Mouse (Mus musculus) lung, embryonic 14.5 days (tissue): Measurements from ENCODE around the gene Hoxd1. TPM values are rescaled to one million over a fixed set of nuclear protein-coding genes. Genes with fewer than 3 reads are reported as not detected.

Source experiments
- ATAC-seq: fragments of 200-750 bp; cut with Nextera tagmentation; 2 replicates; pipeline ENCODE4 v1.8.0; 2017; ENCODE audit warnings: mild to moderate bottlenecking, moderate TSS enrichment, moderate library complexity; ENCODE audit not compliant: insufficient read depth
- DNase-seq: peaks from one replicate; pipeline ENCODE4 v3.0.0-alpha.2; 2015
- H3K27ac ChIP-seq: fragments of 300-500 bp; sonication (generic); 2 replicates; pipeline ENCODE4 v1.5.1; 2014; ENCODE audit warnings: low read depth, mild to moderate bottlenecking, moderate library complexity
- H3K27me3 ChIP-seq: fragments of 300-500 bp; sonication (generic); 2 replicates; pipeline ENCODE4 v1.6.1; 2014; ENCODE audit warnings: low read length, control low read depth; ENCODE audit not compliant: insufficient read depth
- H3K36me3 ChIP-seq: fragments of 300-500 bp; sonication (generic); 2 replicates; pipeline ENCODE4 v1.6.1; 2014; ENCODE audit warnings: control low read depth; ENCODE audit not compliant: insufficient read depth
- H3K4me1 ChIP-seq: fragments of 300-500 bp; sonication (generic); 2 replicates; pipeline ENCODE4 v1.6.1; 2014; ENCODE audit warnings: antibody characterized with exemption, control low read depth; ENCODE audit not compliant: insufficient read depth
- H3K4me2 ChIP-seq: fragments of 300-500 bp; sonication (generic); 2 replicates; pipeline ENCODE4 v1.6.1; 2014; ENCODE audit warnings: mild to moderate bottlenecking
- H3K4me3 ChIP-seq: fragments of 300-500 bp; sonication (generic); 2 replicates; pipeline ENCODE4 v1.5.1; 2014; ENCODE audit warnings: low read depth, low read length
- H3K9ac ChIP-seq: fragments of 300-500 bp; sonication (generic); 2 replicates; pipeline ENCODE4 v1.6.1; 2014
- H3K9me3 ChIP-seq: fragments of 300-500 bp; sonication (generic); 2 replicates; pipeline ENCODE4 v1.6.1; 2016; ENCODE audit warnings: low read depth, low read length, control low read depth
- CTCF ChIP-seq: IDR thresholded peaks from 2 replicates; pipeline ENCODE4 v1.5.1; 2016; ENCODE audit warnings: antibody characterized with exemption, low read depth
- WGBS: fragments of 180-500 bp; shearing (Covaris S2); extraction: QIAGEN DNeasy Blood & Tissue Kit; methylation state at CpG from one replicate; pipeline ENCODE4 v1.1.7; 2014; 5-methylcytosine and 5-hydroxymethylcytosine counted together
- microRNA counts: library from miRNA; unstranded; fragments of <30 nt; microRNA quantifications from one replicate; lab custom pipeline; 2016
- microRNA-seq: library from miRNA; unstranded; fragments of <30 nt; microRNA quantifications from one replicate; pipeline ENCODE4, GENCODE M21; 2016; ENCODE audit warnings: borderline number of aligned reads
- polyA plus RNA-seq: library from polyadenylated mRNA; unstranded; fragments of >200 nt; fragmentation: Nextera tagmentation; extraction: Ambion mirVana; gene quantifications from 2 replicates; pipeline ENCODE4 v1.2.1, GENCODE M21; 2014

The Hoxd1 gene
- polyA plus RNA-seq, 1 experiment from 2014 or later, result 0.09 TPM

DNA sequence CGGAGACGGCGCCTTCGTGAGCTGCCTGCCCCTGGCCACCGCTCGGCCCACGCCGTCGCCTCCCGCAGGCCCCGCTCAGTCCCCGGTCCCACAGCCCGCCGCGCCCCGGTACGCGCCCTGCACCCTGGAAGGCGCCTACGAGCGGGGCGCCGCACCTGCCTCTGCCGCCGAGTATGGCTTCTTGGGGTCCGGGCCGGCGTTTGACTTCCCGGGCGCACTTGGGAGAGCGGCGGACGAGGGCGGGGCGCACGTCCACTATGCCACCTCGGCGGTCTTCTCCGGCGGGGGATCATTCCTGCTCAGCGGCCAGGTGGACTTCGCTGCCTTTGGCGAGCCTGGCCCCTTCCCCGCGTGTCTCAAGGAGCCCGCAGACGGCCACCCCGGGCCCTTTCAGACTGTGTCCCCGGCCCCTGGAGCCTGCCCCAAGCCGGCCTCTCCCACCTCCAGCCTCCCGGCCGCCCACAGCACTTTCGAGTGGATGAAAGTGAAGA is 510 bp downstream of the Hoxd1 start:
- TF ChIP-seq CTCF, result no peak
- Histone ChIP-seq H3K27ac (no peak overlapping the region), H3K36me3 (no peaks in the 10 kb centered on the region), H3K4me3 (peak overlapping the region; percentile 47), H3K27me3 (peaks cover 78% of the 10 kb centered on the region), H3K4me2 (peak overlapping the region; percentile 89), H3K9me3 (no peaks in the 10 kb centered on the region), H3K9ac (no peak overlapping the region), H3K4me1 (peaks cover 7% of the 10 kb centered on the region; the same call in 1 of the 2 replicates)
- WGBS, result under 1% methylated on average over 53 of the region's 53 CpGs
- no peak for DNase-seq
- ATAC-seq, result peak; percentile 41; the same call in 1 of the 2 replicates

DNA sequence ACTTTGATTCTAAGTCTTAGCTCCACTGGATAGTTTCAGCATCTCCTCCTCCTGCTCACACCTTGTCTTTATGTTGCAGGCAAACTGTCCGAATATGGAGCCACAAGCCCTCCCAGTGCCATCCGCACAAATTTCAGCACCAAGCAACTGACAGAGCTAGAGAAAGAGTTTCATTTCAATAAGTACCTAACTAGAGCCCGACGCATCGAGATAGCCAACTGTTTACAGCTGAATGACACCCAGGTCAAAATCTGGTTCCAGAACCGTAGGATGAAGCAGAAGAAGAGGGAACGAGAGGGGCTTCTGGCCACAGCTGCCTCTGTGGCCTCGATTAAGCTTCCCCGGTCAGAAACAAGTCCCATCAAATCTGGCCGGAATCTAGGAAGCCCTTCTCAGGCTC is 1.2 kb downstream of the Hoxd1 start:
- no peak overlapping the region for H3K27ac ChIP-seq
- peaks cover 7% of the 10 kb centered on the region; the same call in 1 of the 2 replicates for H3K4me1 ChIP-seq
- no peak overlapping the region for H3K4me3 ChIP-seq
- DNase-seq, result no peak
- WGBS, result 39% methylated on average over 10 of the region's 10 CpGs
- H3K9ac ChIP-seq, result no peak overlapping the region
- H3K36me3 ChIP-seq, result no peaks in the 10 kb centered on the region
- peaks cover 79% of the 10 kb centered on the region for H3K27me3 ChIP-seq
- no peaks in the 10 kb centered on the region for H3K9me3 ChIP-seq
- no peak for ATAC-seq
- TF ChIP-seq CTCF, result no peak
- H3K4me2 ChIP-seq, result no peak overlapping the region

DNA sequence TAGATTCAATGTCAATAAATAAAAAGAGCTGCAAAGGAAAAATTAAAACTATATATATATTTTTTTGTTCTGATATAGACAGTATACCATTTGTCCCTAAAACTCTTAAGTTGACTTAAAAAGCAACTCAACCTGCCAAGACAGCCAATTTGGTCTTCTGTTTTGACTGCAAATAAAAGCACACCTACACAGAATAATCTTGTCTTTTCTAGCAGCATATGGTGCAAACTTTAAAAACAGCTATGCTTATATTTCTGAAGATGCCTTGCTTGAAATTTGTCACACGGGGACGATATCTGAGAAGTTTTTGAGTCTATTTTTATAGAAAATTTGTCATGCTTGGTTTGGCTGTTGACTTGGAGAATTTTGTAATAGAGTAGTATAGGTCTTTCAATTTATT is 11.6 kb downstream of the Hoxd1 start:
- TF ChIP-seq CTCF, result no peak
- Histone ChIP-seq H3K27ac (no peak overlapping the region), H3K4me3 (no peak overlapping the region), H3K9ac (no peak overlapping the region), H3K4me2 (no peak overlapping the region), H3K4me1 (no peaks in the 10 kb centered on the region), H3K27me3 (no peaks in the 10 kb centered on the region), H3K9me3 (0 out of 2 replicates have a peak, but pooled peaks cover 2% of the 10 kb centered on the region), H3K36me3 (no peaks in the 10 kb centered on the region)
- DNase-seq (no peak), ATAC-seq (no peak)
- 84% methylated on average over 2 of the region's 2 CpGs for WGBS

DNA sequence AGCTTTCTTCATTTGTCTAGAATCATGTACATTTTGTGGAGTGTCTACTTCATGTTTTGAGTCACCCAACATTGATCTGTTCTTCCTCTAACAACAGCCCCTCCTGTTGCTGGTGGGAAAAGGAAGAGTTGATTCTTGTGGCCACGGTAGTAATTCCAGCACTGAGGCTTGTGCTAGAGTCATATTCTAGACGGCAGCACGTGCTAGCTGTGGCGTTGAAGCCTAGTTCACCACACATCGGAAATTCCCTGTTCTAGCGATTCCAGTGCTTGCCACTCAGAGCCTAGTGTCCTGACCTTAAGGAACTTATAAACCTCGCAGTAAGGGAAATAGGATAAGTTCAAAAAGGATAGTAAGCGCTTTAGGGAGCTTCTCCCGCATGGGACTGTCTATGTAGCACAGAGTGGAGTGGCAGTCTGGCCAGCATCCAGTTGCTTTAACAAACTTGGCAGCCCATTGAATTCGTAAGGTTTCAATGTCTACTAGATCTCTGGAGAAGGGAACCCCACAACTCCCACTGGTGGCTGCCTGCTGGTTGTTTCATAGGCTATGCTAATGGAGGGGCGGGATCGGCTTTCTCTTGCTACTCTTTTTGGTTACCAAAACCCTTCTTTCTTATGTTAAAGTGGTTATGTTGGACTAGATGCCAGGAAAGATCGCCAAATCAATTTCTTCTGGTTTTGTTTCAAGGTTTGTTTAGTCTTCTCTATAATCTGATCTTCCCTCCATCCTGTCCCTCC is 14.9 kb downstream of the Hoxd1 start:
- Histone ChIP-seq H3K4me3 (no peak overlapping the region), H3K9me3 (no peaks in the 10 kb centered on the region), H3K27ac (no peak overlapping the region), H3K36me3 (no peaks in the 10 kb centered on the region), H3K9ac (no peak overlapping the region), H3K4me1 (no peaks in the 10 kb centered on the region), H3K4me2 (no peak overlapping the region), H3K27me3 (no peaks in the 10 kb centered on the region)
- DNase-seq, result peak; percentile 58
- 66% methylated on average over 13 of the region's 13 CpGs for WGBS
- no peak for ATAC-seq
- TF ChIP-seq CTCF, result no peak

DNA sequence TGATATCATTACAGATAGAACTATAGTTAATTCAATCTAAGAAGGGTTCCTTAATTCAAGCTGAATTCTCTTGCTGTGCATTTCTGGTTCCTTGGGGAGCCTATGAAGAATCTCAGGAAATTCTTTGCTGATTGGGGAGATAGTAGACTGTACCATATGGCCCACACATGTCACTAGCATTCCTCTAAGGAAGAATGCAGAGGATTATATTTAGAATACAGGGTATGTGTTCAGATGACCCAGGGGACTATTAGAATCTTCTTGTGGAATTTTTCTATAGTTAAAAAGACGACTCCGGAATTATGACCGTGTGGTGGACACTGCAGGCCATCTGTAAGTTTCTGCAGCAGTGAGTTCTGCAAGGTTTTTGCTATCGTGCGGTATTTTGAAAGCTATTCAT is 18.6 kb downstream of the Hoxd1 start:
- no peak for TF ChIP-seq CTCF
- Histone ChIP-seq H3K27ac (no peak overlapping the region), H3K4me2 (no peak overlapping the region), H3K9me3 (no peaks in the 10 kb centered on the region), H3K36me3 (no peaks in the 10 kb centered on the region), H3K9ac (no peak overlapping the region), H3K4me3 (no peak overlapping the region), H3K27me3 (no peaks in the 10 kb centered on the region), H3K4me1 (no peaks in the 10 kb centered on the region)
- ATAC-seq (no peak), DNase-seq (no peak)
- WGBS, result 85% methylated on average over 5 of the region's 5 CpGs

DNA sequence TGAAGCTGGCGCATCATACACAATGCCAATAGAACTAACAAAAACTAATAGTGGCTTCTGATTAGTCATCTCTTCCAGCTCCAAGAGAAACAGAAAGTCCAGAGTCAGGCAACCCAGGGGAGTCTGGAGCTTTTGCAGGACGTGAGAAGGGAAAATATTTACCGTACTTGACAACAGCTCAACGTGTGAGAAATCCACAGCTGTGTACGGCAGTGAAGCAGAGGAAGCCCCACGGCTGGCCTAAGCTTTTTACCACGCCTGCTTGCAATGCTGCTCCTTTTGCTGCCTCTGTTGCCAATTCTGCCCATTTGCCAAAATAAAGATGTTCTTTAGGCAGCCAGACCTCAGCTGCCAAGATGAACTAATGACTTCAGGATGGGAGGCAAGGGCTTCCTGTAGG is 32.8 kb downstream of the Hoxd1 start:
- no peak overlapping the region for H3K9ac ChIP-seq
- DNase-seq (peak; percentile 51), ATAC-seq (no peak)
- 23% methylated on average over 7 of the region's 7 CpGs for WGBS
- TF ChIP-seq CTCF, result no peak
- H3K4me1 ChIP-seq, result no peaks in the 10 kb centered on the region
- H3K9me3 ChIP-seq, result no peaks in the 10 kb centered on the region
- H3K4me3 ChIP-seq, result no peak overlapping the region
- H3K4me2 ChIP-seq, result no peak overlapping the region
- H3K27ac ChIP-seq, result no peak overlapping the region
- no peaks in the 10 kb centered on the region for H3K36me3 ChIP-seq
- no peaks in the 10 kb centered on the region for H3K27me3 ChIP-seq

DNA sequence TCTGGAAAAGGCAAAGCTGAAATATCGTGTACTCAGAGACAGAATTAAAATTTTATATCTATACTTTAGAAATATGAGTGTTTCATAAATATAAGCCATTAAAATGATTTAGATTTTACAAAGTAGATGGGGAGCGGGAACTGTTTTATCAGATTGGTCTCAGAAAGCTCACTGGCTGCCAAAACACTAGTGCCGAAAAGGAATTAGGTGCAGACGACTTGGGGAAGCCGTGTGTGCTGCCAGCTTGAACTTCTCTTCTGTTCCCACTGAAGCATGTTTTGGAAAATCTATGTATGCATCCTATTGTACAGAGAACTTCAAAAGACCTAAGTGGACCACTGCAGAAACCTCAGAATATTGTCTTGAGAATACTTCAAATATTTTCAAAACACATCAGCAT is 45.7 kb downstream of the Hoxd1 start:
- ATAC-seq (no peak), DNase-seq (peak; percentile 72)
- WGBS, result 38% methylated on average over 5 of the region's 5 CpGs
- Histone ChIP-seq H3K4me3 (no peak overlapping the region), H3K9ac (no peak overlapping the region), H3K4me2 (no peak overlapping the region), H3K36me3 (no peaks in the 10 kb centered on the region), H3K9me3 (no peaks in the 10 kb centered on the region; the same call in 1 of the 2 replicates), H3K27me3 (no peaks in the 10 kb centered on the region), H3K4me1 (no peaks in the 10 kb centered on the region), H3K27ac (no peak overlapping the region)
- no peak for TF ChIP-seq CTCF

MicroRNAs within 50 kb of the gene (microRNA counts, 519-probe panel; counts per million panel counts)
- microRNA mmu-miR-10b (lab: Ali Mortazavi, UCI), result 1,234 counts per million, percentile 5 among the panel's probes with 10 or more counts

Small RNA genes lying within 50 kb of the gene (microRNA-seq; reads per million reads assigned to microRNA genes)
- gene Mir10b, result 687 reads per million, percentile 70 among the genes with 10 or more reads in this experiment

Other genes starting within 250 kb of the Hoxd1 start
- gene Lnpk, start 183.5 kb upstream of the Hoxd1 start, polyA plus RNA-seq, result 28.6 and 30.4 TPM in 2 replicates
- not detected in 2 replicates for gene Evx2, start 103.4 kb upstream of the Hoxd1 start, polyA plus RNA-seq
- not detected in 2 replicates for gene Hoxd13, start 94.7 kb upstream of the Hoxd1 start, polyA plus RNA-seq
- gene Hoxd12, start 88.0 kb upstream of the Hoxd1 start, polyA plus RNA-seq, result not detected in 2 replicates
- not detected in 2 replicates for gene Hoxd11, start 83.4 kb upstream of the Hoxd1 start, polyA plus RNA-seq
- 0.14 TPM in 1 of 2 replicates, not detected in the other for gene Hoxd10, start 71.1 kb upstream of the Hoxd1 start, polyA plus RNA-seq
- 0.13 TPM in 1 of 2 replicates, not detected in the other for gene Hoxd9, start 65.3 kb upstream of the Hoxd1 start, polyA plus RNA-seq
- gene Hoxd8, start 58.4 kb upstream of the Hoxd1 start, polyA plus RNA-seq, result 0.27 and 0.29 TPM in 2 replicates
- not detected in 2 replicates for gene Hoxd3, start 51.1 kb upstream of the Hoxd1 start, polyA plus RNA-seq
- gene Hoxd4, start 51.1 kb upstream of the Hoxd1 start, polyA plus RNA-seq, result not detected in 2 replicates
- gene Gm28230, start 36.3 kb upstream of the Hoxd1 start, polyA plus RNA-seq, result not detected in 2 replicates
- gene Mtx2, start 62.8 kb downstream of the Hoxd1 start, polyA plus RNA-seq, result 122 and 125 TPM in 2 replicates